8 mouse cellular contexts compared by ENCODE assay signal in the genomic region with DNA sequence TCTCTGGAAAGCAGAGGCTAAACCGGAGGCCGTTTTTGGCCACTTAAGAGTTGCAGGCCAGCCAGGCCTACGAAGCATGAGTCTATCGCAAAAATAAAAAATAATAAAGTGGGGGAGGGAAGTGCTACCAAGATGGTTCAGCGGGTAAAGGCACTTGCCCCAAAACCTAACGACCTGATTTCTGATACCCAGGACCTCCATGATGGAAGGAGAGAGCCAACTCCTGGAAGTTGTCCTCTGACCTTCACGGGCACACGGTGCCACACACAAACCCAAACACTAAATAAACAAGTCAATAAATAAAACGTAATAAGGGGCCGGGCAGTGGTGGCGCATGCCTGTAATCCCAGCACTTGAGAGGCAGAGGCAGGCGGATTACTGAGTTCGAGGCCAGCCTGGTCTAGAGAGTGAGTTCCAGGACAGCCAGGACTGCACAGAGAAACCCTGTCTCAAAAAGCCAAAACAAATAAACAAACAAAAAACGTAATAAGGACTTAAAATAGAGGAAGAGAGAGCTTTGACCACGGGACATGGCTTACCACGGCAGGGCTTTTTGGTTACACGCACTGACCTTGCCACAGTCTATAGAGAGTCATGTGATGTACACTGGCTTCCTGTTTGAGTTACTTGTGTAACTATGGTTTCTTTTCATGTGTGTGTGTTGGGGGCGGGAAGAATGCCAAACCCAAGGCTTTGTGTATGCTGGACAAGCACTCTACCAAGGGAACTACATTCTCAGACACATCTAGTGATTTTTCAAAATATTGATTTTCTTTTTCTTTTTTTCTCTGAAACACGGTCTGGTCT. TPM values are rescaled to one million over a fixed set of nuclear protein-coding genes. Genes with fewer than 3 reads are reported as not detected.
A peak's percentile ranks its signal among the peaks of the same experiment; 100 is the strongest.
DNase-seq lines count a peak whose midpoint lies in the region; ATAC-seq and TF ChIP-seq lines count a peak whose summit lies in the region.

No protein-coding gene starts in this region.

- H3K9ac ChIP-seq in forebrain, embryonic 16.5 days (replicated peaks; ENCODE audit: low read depth, low read length) = no peak overlapping the region
- H3K9ac ChIP-seq in limb, embryonic 13.5 days = peak overlapping the region; percentile 81; the same call in 1 of the 2 replicates
- no peak overlapping the region for H3K9ac ChIP-seq in neural tube, embryonic 13.5 days

- H3K4me1 ChIP-seq in forebrain, embryonic 16.5 days (replicated peaks; ENCODE audit: control insufficient read depth, insufficient read depth, low read length) = peaks cover 11% of the 10 kb centered on the region
- peaks cover 44% of the 10 kb centered on the region for H3K4me1 ChIP-seq in limb, embryonic 13.5 days
- peaks cover 23% of the 10 kb centered on the region for H3K4me1 ChIP-seq in neural tube, embryonic 13.5 days (replicated peaks)

- DNase-seq in left cerebral cortex, adult 2 months (ENCODE audit: extremely low spot score in 1 of 2, low spot score in 2 of 2) = no peak
- no peak for DNase-seq in left cerebral cortex, postnatal 25 days (ENCODE audit: low spot score in 2 of 2)
- DNase-seq in right cerebral cortex, postnatal 4 days = no peak
- no peak for DNase-seq in left cerebral cortex, adult 11 months (ENCODE audit: low spot score)

- H3K27me3 ChIP-seq in forebrain, embryonic 16.5 days (replicated peaks; ENCODE audit: control insufficient read depth, insufficient read depth, low read length) = peaks cover 25% of the 10 kb centered on the region
- peaks cover 17% of the 10 kb centered on the region for H3K27me3 ChIP-seq in limb, embryonic 13.5 days
- peaks cover 61% of the 10 kb centered on the region for H3K27me3 ChIP-seq in neural tube, embryonic 13.5 days

- H3K9me3 ChIP-seq in forebrain, embryonic 16.5 days (ENCODE audit: control insufficient read depth, low read length) = no peaks in the 10 kb centered on the region
- H3K9me3 ChIP-seq in limb, embryonic 13.5 days = no peaks in the 10 kb centered on the region
- H3K9me3 ChIP-seq in neural tube, embryonic 13.5 days = no peaks in the 10 kb centered on the region

- no peaks in the 10 kb centered on the region for H3K36me3 ChIP-seq in forebrain, embryonic 16.5 days (ENCODE audit: control insufficient read depth, insufficient read depth)
- no peaks in the 10 kb centered on the region for H3K36me3 ChIP-seq in limb, embryonic 13.5 days
- H3K36me3 ChIP-seq in neural tube, embryonic 13.5 days = no peaks in the 10 kb centered on the region

- peak overlapping the region; percentile 36 for H3K27ac ChIP-seq in left cerebral cortex, adult 2 months
- no peak overlapping the region for H3K27ac ChIP-seq in forebrain, embryonic 16.5 days (ENCODE audit: low read length)
- H3K27ac ChIP-seq in limb, embryonic 13.5 days = 0 out of 2 replicates have a peak overlapping the region, but pooled peaks have one; percentile 56
- H3K27ac ChIP-seq in neural tube, embryonic 13.5 days (replicated peaks) = no peak overlapping the region

- no peak for ATAC-seq in forebrain, embryonic 16.5 days
- no peak for ATAC-seq in limb, embryonic 13.5 days (ENCODE audit: low FRiP score, low read depth)
- ATAC-seq in neural tube, embryonic 13.5 days (ENCODE audit: low read depth) = no peak
- ATAC-seq in frontal cortex, adult (ENCODE audit: low TSS enrichment) = no peak

- TF ChIP-seq CTCF in left cerebral cortex, adult 2 months (IDR thresholded peaks at IDR 0.05) = no peak

- H3K4me3 ChIP-seq in left cerebral cortex, adult 2 months = peak overlapping the region; percentile 46
- no peak overlapping the region; the same call in 1 of the 2 replicates for H3K4me3 ChIP-seq in forebrain, embryonic 16.5 days (replicated peaks; ENCODE audit: low read length)
- H3K4me3 ChIP-seq in limb, embryonic 13.5 days = peak overlapping the region; percentile 59
- peak overlapping the region; percentile 45 for H3K4me3 ChIP-seq in neural tube, embryonic 13.5 days

- H3K4me2 ChIP-seq in forebrain, embryonic 16.5 days (ENCODE audit: low read length) = peak overlapping the region; percentile 81; the same call in 1 of the 2 replicates
- H3K4me2 ChIP-seq in limb, embryonic 13.5 days (replicated peaks) = peak overlapping the region; percentile 91
- peak overlapping the region; percentile 77 for H3K4me2 ChIP-seq in neural tube, embryonic 13.5 days

- intact Hi-C loops in left cerebral cortex, adult 2 months (cut with DNase I) = no loop called here
- intact Hi-C loops in left cerebral cortex, postnatal 25 days (cut with DNase I) = no loop called here

- 74% methylated on average over 19 of the region's 19 CpGs for WGBS in forebrain, embryonic 16.5 days
- WGBS in limb, embryonic 13.5 days = 75% methylated on average over 19 of the region's 19 CpGs
- 74% methylated on average over 19 of the region's 19 CpGs for WGBS in neural tube, embryonic 13.5 days

RNA-seq across cellular contexts. Expression of a gene that starts 0.9 kb away (rescaled TPM):
- 10 to 100 TPM in 1 of 2 experiments, 1 to 10 TPM in 1; 8.9 to 11.5 TPM for total RNA-seq in left cerebral cortex, adult 2 months (2021)
- 1 to 10 TPM; 9.0 to 9.6 TPM for total RNA-seq in left cerebral cortex, postnatal 25 days (2021)
- 8.1 and 10.8 TPM in 2 replicates for polyA plus RNA-seq in forebrain, embryonic 16.5 days (2015; fragmentation: Nextera tagmentation; extraction: Ambion mirVana)
- 35.8 and 39.8 TPM in 2 replicates for polyA plus RNA-seq in limb, embryonic 13.5 days (2015; fragmentation: Nextera tagmentation; extraction: Ambion mirVana)
- polyA plus RNA-seq in neural tube, embryonic 13.5 days (2015; fragmentation: Nextera tagmentation; extraction: Ambion mirVana) = 12.7 and 14.7 TPM in 2 replicates

RNA-seq across cellular contexts. Expression of a gene that starts 27.1 kb away (rescaled TPM):
- total RNA-seq in left cerebral cortex, adult 2 months (2021) = 10 to 100 TPM; 19.9 to 20.2 TPM
- 10 to 100 TPM; 17.4 to 18.2 TPM for total RNA-seq in left cerebral cortex, postnatal 25 days (2021)
- 116 TPM in 2 replicates for polyA plus RNA-seq in forebrain, embryonic 16.5 days (2015; fragmentation: Nextera tagmentation; extraction: Ambion mirVana)
- polyA plus RNA-seq in limb, embryonic 13.5 days (2015; fragmentation: Nextera tagmentation; extraction: Ambion mirVana) = 138 and 143 TPM in 2 replicates
- polyA plus RNA-seq in neural tube, embryonic 13.5 days (2015; fragmentation: Nextera tagmentation; extraction: Ambion mirVana) = 101 and 105 TPM in 2 replicates

RNA-seq across cellular contexts. Expression of a gene that starts 43.1 kb away (rescaled TPM):
- 10 to 100 TPM; 60.9 to 65.6 TPM for total RNA-seq in left cerebral cortex, adult 2 months (2021)
- 10 to 100 TPM; 53.2 to 72.7 TPM for total RNA-seq in left cerebral cortex, postnatal 25 days (2021)
- 30.7 and 36.0 TPM in 2 replicates for polyA plus RNA-seq in forebrain, embryonic 16.5 days (2015; fragmentation: Nextera tagmentation; extraction: Ambion mirVana)
- polyA plus RNA-seq in limb, embryonic 13.5 days (2015; fragmentation: Nextera tagmentation; extraction: Ambion mirVana) = 28.7 and 29.8 TPM in 2 replicates
- 21.3 and 25.5 TPM in 2 replicates for polyA plus RNA-seq in neural tube, embryonic 13.5 days (2015; fragmentation: Nextera tagmentation; extraction: Ambion mirVana)

Comparison
In these comparisons a context has a peak if more than half of its experiments do, and no peak if none do; other contexts are left out.
1. H3K27ac ChIP-seq: peak in left cerebral cortex, adult 2 months (single experiment) and limb, embryonic 13.5 days (single experiment); none in forebrain, embryonic 16.5 days (single experiment) and neural tube, embryonic 13.5 days (single experiment).
2. Peak in every context shown above with its lines, with median percentiles within 50 percentile points of each other: H3K4me2 ChIP-seq.